Mouse (Mus musculus) inflammation-experienced regulatory T-cells, adult 6 months (primary cell): Measurements from ENCODE around the gene Gadd45g. TPM values are rescaled to one million over a fixed set of nuclear protein-coding genes. Genes with fewer than 3 reads are reported as not detected.
A peak's percentile ranks its signal among the peaks of the same experiment; 100 is the strongest.

ENCODE experiments used
- ATAC-seq: one replicate; pipeline ENCODE4 v1.8.0; 2017
- polyA plus RNA-seq, 3 experiments: library from polyadenylated mRNA; unstranded; fragments of 100-300 nt; shearing (Covaris generic); gene quantifications; one replicate each; pipeline ENCODE4 v1.2.1; 2017

The Gadd45g gene
- 10 to 100 TPM; 12.4 to 28.7 (median 19.4) TPM for polyA plus RNA-seq

GRCm38 (mm10) chr13:51846301-51846867 is at the start of gene Gadd45g:
TSS of gene Gadd45g (plus strand) at chr13:51846678.
- ATAC-seq: peak; percentile 84

GRCm38 (mm10) chr13:51797899-51798746 is 48.4 kb upstream of the Gadd45g start:
- peak; percentile 55 for ATAC-seq

- ATAC-seq: peak; percentile 49
Measured at GRCm38 (mm10) chr13:51799735-51800522, 46.5 kb upstream of the Gadd45g start.

DNA sequence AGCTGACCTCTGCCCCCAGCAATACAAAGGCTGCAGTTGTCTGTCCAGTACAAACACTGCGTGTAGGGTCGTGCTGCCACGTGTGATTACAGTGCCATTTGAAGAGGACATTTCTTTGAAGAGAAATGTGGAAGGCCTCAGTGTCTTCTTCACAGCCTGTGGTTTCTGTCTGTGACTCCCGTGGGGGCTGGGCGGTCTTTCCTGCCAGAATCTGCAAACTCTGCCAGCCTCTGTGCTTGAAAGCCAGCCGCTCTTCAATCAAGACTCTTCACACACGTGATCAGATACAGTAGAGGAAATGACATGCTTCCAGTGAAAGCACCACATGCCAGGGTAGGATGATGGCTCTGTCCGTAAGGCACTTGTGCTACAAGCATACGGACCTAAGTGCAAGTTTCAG is 45.6 kb upstream of the Gadd45g start:
- peak; percentile 83 for ATAC-seq

GRCm38 (mm10) chr13:51805634-51806033 is 40.8 kb upstream of the Gadd45g start:
- ATAC-seq: no peak

GRCm38 (mm10) chr13:51806220-51806619 is 40.3 kb upstream of the Gadd45g start:
- no peak for ATAC-seq

GRCm38 (mm10) chr13:51808141-51808540 is 38.3 kb upstream of the Gadd45g start:
- ATAC-seq: no peak

DNA sequence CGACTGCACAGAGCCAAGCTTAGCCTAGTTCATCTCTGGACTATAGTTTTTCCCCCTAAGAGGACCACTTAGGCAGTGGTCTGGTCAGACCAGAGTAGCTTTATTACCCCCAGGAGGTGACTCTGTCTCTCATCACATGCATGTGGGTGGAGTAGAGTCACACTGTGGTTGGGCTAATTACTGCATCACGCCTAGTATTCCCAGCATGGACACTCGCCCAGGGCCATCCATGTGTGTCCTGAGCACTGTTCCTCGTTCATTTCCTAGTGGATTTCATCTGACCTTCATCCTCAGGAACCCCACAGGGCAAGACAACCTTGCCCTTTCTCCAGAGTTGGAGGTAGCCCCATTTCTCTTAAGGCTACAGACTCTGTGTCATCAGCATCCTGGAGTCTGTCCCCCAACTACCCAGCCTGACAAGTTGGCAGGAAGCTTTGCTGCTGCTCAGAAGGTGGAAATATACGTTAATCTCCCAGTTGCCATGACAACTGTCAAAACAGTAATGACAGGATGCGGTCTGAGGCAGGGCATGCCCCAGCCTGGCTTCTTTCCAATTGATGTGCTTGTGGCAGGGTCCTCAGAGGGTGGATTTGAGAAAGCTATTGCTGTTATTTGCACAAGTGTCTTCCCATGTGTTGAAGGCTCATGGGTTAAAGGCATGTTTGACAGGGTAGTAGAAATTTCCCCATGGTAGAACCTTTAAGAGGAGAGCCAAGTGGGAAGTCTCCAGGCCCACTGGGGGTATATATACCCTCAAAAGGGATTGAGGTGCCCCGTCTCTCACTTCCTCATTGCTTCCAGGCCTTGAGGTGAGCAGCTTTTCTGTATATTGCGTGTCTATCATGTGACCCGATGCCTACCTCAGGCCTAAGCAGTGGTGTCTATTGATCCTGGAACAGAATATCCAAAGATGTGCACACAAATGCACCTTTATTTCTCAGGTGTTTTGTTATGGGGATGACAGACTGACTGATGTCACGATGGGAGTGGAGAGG is 32.6 kb upstream of the Gadd45g start:
- ATAC-seq: peak; percentile 88

DNA sequence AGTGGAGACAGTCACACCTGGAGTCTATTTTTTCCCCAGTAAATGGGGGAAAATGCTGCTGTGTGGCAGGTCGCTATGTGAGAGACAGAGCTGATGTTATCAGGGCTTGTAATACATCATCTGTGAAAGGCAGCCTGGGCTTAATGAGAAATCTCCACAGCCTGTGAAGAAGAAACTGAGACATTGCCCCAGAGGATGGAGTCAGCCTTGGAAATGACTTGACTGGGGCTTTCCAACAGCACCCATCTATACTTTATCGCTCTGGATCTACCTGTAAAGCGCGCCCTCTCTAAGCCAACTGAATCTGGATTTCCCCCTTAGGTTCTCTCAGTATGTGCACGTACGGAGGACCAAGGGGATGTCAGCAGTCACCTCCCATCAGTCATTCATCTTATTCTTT is 31.8 kb upstream of the Gadd45g start:
- ATAC-seq: peak; percentile 31

GRCm38 (mm10) chr13:51815865-51816504 is 30.5 kb upstream of the Gadd45g start:
- ATAC-seq: peak; percentile 29

- no peak for ATAC-seq
Measured at GRCm38 (mm10) chr13:51816559-51817041, 29.9 kb upstream of the Gadd45g start.

GRCm38 (mm10) chr13:51818170-51818943 is 28.1 kb upstream of the Gadd45g start:
- no peak for ATAC-seq

- no peak for ATAC-seq
Measured at GRCm38 (mm10) chr13:51818944-51819326, 27.5 kb upstream of the Gadd45g start.

DNA sequence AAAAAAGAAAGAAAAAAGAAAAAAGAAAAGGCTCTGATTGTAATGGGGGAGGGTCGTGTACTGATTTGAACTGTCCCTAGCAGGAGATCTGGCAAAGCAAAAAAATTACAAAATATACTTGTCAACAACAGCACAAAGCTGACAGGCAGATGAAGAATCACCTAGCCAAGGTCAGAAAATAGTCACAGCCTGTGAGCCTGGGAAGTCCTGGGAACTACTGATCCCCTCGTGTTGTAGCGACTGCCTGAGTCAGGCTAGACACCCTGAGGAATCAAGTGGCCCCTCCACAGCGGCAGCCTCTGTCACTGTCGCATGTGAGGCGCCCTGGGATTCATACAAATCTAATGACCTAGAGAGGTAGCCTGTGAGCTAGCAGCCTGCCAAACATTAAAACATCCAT is 27.1 kb upstream of the Gadd45g start:
- ATAC-seq: no peak

- no peak for ATAC-seq
Measured at GRCm38 (mm10) chr13:51821988-51822387, 24.5 kb upstream of the Gadd45g start.

DNA sequence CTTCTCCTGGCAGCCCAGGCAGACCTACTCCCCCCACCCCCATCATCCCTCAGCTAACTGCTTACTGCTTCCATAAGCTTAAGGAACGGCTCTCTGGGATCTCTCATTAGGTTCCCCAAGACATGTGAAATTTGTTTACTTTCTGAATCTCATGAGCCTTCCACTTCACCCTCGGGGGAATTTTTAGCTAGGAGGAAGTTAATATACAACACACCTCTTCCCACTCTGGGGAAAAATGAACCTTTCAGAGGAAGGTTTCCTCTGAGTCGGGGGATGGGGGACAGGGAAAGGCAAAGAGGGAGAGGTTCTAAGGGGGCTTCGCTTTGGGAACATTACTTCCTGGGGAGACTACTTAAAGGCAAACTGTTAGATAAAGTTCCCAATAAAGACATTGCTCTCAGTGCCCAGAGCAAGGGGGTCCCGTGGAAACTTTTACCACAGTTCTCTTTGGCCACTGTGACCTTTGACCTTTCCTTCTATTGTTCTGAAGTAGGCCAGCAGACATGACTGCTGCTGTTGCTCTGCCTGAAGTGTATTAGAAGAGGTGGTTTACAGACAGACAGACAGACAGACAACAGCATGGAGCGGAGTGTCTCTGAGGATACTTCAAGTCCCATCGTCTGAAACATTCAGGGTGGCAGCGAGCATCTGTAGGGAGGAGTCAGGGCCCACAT is 22.5 kb upstream of the Gadd45g start:
- no peak for ATAC-seq

- ATAC-seq: peak; percentile 54
Measured at GRCm38 (mm10) chr13:51830744-51831450, 15.6 kb upstream of the Gadd45g start.

- no peak for ATAC-seq
Measured at GRCm38 (mm10) chr13:51832491-51832890, 14.0 kb upstream of the Gadd45g start.

DNA sequence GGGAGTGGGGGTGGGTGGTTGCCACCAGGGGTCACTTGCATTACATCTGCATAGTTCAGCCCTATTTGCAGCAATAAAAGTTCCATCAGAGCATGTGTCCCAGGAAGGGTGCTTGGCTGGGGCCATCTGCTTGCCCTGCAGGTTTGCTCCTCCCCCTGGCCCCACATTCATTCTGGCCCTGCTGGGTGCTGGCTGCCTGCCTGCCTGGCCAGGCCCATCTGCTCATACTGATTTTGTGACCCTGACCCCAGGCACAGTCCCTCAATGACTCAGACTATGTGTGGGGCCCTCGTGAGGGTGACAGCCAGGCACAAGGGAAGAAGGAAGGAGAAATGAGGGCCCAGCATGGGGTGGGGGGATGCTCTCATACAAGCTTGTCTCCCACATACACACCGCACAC is 12.9 kb upstream of the Gadd45g start:
- ATAC-seq: no peak
